Mouse (Mus musculus): ENCODE data around the gene Zfp740. TPM values are rescaled to one million over a fixed set of nuclear protein-coding genes. Genes with fewer than 3 reads are reported as not detected.

Zfp740 gene
- polyA plus RNA-seq (2015; fragmentation: Illumina TruSeq; extraction: RNeasy Lipid Tissue Mini Kit (QIAGEN cat#74804); ENCODE audit: insufficient read depth, low replicate concordance), result 110 TPM

GRCm38 (mm10) chr15:102202971-102203834, at the start of gene Zfp740:
Zfp740 (plus strand) TSS chr15:102203249.

GRCm38 (mm10) chr15:102204674-102205505, 1.8 kb downstream of the Zfp740 start, which contains the start of gene Csad:
Csad (minus strand) TSS chr15:102204724.

GRCm38 (mm10) chr15:102231748-102232147, 28.7 kb downstream of the Zfp740 start, which contains the start of gene Itgb7:
Itgb7 (minus strand) TSS chr15:102231944.

GRCm38 (mm10) chr15:102257202-102258075, 54.4 kb downstream of the Zfp740 start, which contains the start of gene Rarg:
Rarg (minus strand) TSS chr15:102257517.

Other genes with a start within 250 kb of the Zfp740 start
- not detected for gene Krt78, start 249.0 kb upstream of the Zfp740 start, polyA plus RNA-seq (2015; fragmentation: Illumina TruSeq; extraction: RNeasy Lipid Tissue Mini Kit (QIAGEN cat#74804); ENCODE audit: insufficient read depth, low replicate concordance)
- gene Krt8, start 198.8 kb upstream of the Zfp740 start, polyA plus RNA-seq (2015; fragmentation: Illumina TruSeq; extraction: RNeasy Lipid Tissue Mini Kit (QIAGEN cat#74804); ENCODE audit: insufficient read depth, low replicate concordance), result 0.19 TPM
- 0.17 TPM for gene Krt18, start 175.1 kb upstream of the Zfp740 start, polyA plus RNA-seq (2015; fragmentation: Illumina TruSeq; extraction: RNeasy Lipid Tissue Mini Kit (QIAGEN cat#74804); ENCODE audit: insufficient read depth, low replicate concordance)
- gene Eif4b, start 129.5 kb upstream of the Zfp740 start, polyA plus RNA-seq (2015; fragmentation: Illumina TruSeq; extraction: RNeasy Lipid Tissue Mini Kit (QIAGEN cat#74804); ENCODE audit: insufficient read depth, low replicate concordance), result 272 TPM
- gene Tns2, start 102.8 kb upstream of the Zfp740 start, polyA plus RNA-seq (2015; fragmentation: Illumina TruSeq; extraction: RNeasy Lipid Tissue Mini Kit (QIAGEN cat#74804); ENCODE audit: insufficient read depth, low replicate concordance), result 51.0 TPM
- 15.6 TPM for gene Spryd3, start 67.0 kb upstream of the Zfp740 start, polyA plus RNA-seq (2015; fragmentation: Illumina TruSeq; extraction: RNeasy Lipid Tissue Mini Kit (QIAGEN cat#74804); ENCODE audit: insufficient read depth, low replicate concordance)
- gene Igfbp6, start 58.9 kb upstream of the Zfp740 start, polyA plus RNA-seq (2015; fragmentation: Illumina TruSeq; extraction: RNeasy Lipid Tissue Mini Kit (QIAGEN cat#74804); ENCODE audit: insufficient read depth, low replicate concordance), result 0.88 TPM
- 1.5 TPM for gene Soat2, start 52.7 kb upstream of the Zfp740 start, polyA plus RNA-seq (2015; fragmentation: Illumina TruSeq; extraction: RNeasy Lipid Tissue Mini Kit (QIAGEN cat#74804); ENCODE audit: insufficient read depth, low replicate concordance)
- gene Csad, start 1.5 kb downstream of the Zfp740 start, polyA plus RNA-seq (2015; fragmentation: Illumina TruSeq; extraction: RNeasy Lipid Tissue Mini Kit (QIAGEN cat#74804); ENCODE audit: insufficient read depth, low replicate concordance), result 23.7 TPM
- 194 TPM for gene Itgb7, start 28.7 kb downstream of the Zfp740 start, polyA plus RNA-seq (2015; fragmentation: Illumina TruSeq; extraction: RNeasy Lipid Tissue Mini Kit (QIAGEN cat#74804); ENCODE audit: insufficient read depth, low replicate concordance)
- gene Rarg, start 54.3 kb downstream of the Zfp740 start, polyA plus RNA-seq (2015; fragmentation: Illumina TruSeq; extraction: RNeasy Lipid Tissue Mini Kit (QIAGEN cat#74804); ENCODE audit: insufficient read depth, low replicate concordance), result 14.3 TPM
- gene Gm9918, start 67.3 kb downstream of the Zfp740 start, polyA plus RNA-seq (2015; fragmentation: Illumina TruSeq; extraction: RNeasy Lipid Tissue Mini Kit (QIAGEN cat#74804); ENCODE audit: insufficient read depth, low replicate concordance), result not detected
- gene Mfsd5, start 76.2 kb downstream of the Zfp740 start, polyA plus RNA-seq (2015; fragmentation: Illumina TruSeq; extraction: RNeasy Lipid Tissue Mini Kit (QIAGEN cat#74804); ENCODE audit: insufficient read depth, low replicate concordance), result 13.9 TPM
- gene Espl1, start 93.0 kb downstream of the Zfp740 start, polyA plus RNA-seq (2015; fragmentation: Illumina TruSeq; extraction: RNeasy Lipid Tissue Mini Kit (QIAGEN cat#74804); ENCODE audit: insufficient read depth, low replicate concordance), result 11.6 TPM
- gene Pfdn5, start 122.9 kb downstream of the Zfp740 start, polyA plus RNA-seq (2015; fragmentation: Illumina TruSeq; extraction: RNeasy Lipid Tissue Mini Kit (QIAGEN cat#74804); ENCODE audit: insufficient read depth, low replicate concordance), result 442 TPM
- 59.6 TPM for gene Myg1, start 128.5 kb downstream of the Zfp740 start, polyA plus RNA-seq (2015; fragmentation: Illumina TruSeq; extraction: RNeasy Lipid Tissue Mini Kit (QIAGEN cat#74804); ENCODE audit: insufficient read depth, low replicate concordance)
- gene Aaas, start 147.5 kb downstream of the Zfp740 start, polyA plus RNA-seq (2015; fragmentation: Illumina TruSeq; extraction: RNeasy Lipid Tissue Mini Kit (QIAGEN cat#74804); ENCODE audit: insufficient read depth, low replicate concordance), result 37.3 TPM
- gene Sp7, start 163.9 kb downstream of the Zfp740 start, polyA plus RNA-seq (2015; fragmentation: Illumina TruSeq; extraction: RNeasy Lipid Tissue Mini Kit (QIAGEN cat#74804); ENCODE audit: insufficient read depth, low replicate concordance), result not detected
- gene Sp1, start 202.9 kb downstream of the Zfp740 start, polyA plus RNA-seq (2015; fragmentation: Illumina TruSeq; extraction: RNeasy Lipid Tissue Mini Kit (QIAGEN cat#74804); ENCODE audit: insufficient read depth, low replicate concordance), result 84.1 TPM
- 0.15 TPM for gene Amhr2, start 242.1 kb downstream of the Zfp740 start, polyA plus RNA-seq (2015; fragmentation: Illumina TruSeq; extraction: RNeasy Lipid Tissue Mini Kit (QIAGEN cat#74804); ENCODE audit: insufficient read depth, low replicate concordance)

Data from spleen, adult 10 weeks (tissue).